Mouse (Mus musculus): Measurements from ENCODE around the gene Cldn2.
A peak's percentile ranks its signal among the peaks of the same experiment; 100 is the strongest.

Cldn2 gene

DNA sequence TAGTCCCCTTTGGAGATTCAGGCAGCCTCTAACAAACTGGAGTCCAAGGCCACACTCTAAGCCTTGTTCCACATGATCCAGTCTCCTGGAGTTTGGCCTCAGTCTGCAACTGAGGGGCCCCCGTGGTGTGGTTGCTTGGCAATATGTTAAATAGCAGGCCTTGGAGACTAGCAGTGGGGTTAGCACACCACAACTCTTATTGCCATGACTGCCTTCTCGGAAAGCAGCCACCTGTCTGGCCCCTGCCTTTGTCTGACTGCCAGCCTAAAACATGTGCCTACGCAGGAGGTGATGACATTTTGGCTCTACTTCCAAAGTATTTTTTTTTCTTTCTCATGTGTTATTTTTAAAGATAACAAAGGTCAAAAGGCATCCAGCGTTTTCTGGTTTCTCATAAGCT, 7.5 kb downstream of the Cldn2 start:
- DNase-seq: no peak

DNA sequence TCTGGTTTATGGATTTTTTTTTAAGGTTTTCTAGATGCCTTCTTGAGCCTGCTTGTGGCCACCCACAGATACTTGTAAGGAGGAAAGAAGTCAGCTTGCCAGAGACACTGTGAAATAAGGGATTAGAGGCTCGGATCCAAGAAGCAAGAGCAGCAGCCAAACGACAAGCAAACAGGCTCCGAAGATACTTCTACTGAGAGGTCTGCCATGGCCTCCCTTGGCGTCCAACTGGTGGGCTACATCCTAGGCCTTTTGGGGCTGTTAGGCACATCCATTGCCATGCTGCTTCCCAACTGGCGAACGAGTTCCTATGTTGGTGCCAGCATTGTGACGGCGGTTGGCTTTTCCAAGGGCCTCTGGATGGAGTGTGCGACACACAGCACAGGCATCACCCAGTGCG, 7.9 kb downstream of the Cldn2 start:
- no peak for DNase-seq

DNA sequence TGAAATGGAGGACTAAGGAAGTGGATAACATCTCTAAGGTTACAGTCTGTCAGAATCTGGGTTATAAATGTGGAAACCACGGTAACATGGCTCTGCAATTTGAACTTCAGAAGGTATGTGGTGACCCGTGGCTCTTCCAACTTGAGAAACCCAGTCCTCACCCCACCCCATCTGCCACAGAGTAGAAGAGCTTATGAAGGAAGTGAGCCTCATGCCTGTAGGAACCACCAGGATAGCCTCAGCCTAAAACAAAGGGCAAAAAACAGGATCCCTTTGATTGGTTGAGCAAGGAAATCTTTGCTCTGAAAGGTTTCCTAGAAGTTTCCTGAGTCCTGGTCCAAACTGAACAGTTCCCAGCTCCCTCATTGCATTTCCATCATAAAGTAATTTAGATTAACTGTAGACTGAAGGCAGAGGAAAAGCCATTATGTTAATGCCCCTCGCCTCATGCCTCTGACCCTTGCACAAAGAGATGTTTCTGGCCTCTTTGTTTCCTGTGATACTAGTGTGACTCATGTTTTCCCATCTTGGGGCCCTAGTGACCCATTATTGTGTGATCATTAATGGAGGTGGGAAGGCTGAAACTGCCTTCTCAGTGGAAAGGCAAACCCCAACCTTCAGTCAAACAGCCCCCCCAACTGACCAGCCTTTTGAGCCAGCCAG, 12.1 kb downstream of the Cldn2 start:
- DNase-seq: no peak

DNA sequence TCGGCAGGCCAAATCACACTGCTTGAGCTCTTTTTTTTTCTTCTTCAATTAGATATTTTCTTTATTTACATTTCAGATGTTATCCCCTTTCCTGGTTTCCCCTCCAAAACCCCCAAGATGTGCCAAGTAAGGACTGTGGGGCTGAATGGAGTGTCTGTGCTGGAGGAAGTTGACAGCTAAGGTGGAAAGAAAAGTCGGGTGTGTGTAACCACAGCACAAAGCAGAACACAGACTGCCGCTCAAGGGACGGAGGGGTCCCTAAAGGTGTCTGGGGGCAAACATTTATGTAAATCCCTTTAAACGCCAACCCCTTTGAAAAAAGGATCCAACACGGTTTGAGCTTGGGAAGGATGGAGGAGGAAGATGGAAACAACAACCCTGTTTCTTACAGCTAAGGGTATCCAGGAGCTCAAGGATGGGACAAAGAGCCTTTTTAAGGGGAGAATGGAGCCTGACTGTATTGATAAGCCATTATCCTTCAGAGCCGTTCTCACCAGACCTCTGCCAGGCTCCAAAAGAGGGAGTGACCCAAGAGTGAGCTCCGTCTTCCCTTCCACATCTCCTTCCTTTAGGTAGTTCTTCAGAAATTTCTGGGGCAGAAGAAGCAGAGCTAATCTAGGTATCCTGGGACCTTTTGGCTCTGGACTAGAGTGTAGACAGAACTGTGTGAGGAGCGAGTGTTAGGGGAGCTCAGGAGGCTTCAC, 12.8 kb downstream of the Cldn2 start:
- no peak for DNase-seq

DNA sequence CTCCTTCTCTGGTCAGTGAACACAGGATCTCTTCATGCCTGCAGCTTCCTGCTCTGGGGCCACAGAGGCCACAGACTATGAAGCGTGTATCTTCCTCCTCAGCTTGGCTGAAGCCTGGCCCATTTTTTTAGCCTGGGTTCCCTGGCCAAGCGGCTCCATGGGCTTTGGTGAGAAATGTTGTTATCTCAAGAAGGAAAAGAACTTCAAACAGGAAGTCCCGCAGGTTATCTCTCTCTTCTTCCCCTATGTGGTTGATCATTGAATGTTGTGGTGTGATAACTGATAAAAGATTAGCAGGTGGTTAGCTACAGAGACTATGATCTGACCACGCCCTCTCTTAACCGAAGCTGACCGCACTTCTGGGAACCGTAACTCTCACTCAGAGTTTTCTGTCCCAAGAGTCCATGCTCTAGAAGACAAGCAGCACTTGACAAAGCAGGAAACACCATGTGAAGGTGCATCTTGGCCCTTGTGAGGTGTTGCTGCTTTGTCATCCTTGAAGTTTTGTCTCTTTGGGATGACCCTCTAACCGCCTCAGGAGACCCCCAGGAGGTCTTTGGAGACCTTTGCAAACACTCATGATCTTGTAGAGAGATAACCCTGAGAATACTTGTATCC, 13.5 kb downstream of the Cldn2 start:
- no peak for DNase-seq

DNA sequence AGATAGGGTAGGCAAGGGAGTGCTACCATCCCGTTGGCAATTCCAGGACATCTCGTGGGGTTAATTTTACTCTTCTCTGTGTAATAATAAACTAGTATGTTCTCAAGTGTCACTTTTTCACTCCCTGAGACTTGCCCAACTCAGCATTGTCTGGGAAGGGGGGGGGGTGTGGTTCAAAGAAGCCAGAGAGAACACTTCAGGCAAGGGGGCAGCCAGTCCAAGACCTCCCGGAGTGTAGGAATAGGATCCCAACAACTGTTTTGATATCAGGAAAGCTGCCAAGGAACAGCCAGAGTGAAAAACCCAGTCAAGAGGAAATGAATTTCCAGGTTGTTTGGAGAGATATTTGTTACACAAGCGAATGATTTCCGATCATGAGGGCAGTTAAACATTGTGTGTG, 14.6 kb downstream of the Cldn2 start:
- DNase-seq: no peak

DNA sequence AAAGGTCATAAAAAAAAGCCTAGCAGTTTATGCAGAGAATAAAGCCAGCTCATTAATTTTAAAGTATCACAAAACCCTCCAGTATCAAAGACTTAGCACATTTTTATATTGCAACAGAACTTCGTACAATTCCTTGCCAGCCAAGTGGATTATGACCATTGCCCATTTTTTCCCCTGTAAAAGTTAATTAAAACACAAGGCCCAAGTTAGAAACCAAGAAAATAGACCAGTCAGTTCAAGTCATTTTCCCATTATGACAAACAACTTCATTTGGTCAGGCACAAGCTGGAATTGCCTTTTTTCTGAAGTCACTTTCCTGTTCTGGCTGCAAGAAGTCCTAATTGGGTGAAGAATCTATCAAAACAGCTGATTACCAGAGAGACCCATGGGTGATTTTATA, 24.8 kb downstream of the Cldn2 start:
- DNase-seq: no peak

- DNase-seq: no peak
Measured at GRCm38 (mm10) chrX:139826926-139827325, 26.3 kb downstream of the Cldn2 start.

GRCm38 (mm10) chrX:139828363-139829092, 27.9 kb downstream of the Cldn2 start:
- DNase-seq: no peak

DNA sequence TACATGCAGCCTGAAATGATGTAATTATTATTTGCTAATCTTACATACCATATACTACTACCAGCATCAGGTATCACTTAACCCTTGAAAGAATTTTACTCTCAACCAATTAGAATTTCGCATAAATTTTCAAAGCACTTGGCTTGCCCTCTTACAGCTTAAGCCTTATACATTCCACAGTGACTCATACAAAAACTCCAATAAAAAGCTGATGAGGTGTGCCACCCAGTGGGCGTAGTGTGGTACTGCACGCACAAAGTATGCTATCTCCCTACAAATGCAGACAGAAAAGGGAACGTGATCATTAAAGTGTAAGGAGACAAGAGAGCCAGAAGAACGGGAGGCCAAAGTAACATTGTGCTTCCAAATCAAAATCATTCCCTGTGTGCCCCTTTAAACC, 31.8 kb downstream of the Cldn2 start:
- peak; percentile 22 for DNase-seq

GRCm38 (mm10) chrX:139839057-139839456, 38.4 kb downstream of the Cldn2 start:
- no peak for DNase-seq

DNA sequence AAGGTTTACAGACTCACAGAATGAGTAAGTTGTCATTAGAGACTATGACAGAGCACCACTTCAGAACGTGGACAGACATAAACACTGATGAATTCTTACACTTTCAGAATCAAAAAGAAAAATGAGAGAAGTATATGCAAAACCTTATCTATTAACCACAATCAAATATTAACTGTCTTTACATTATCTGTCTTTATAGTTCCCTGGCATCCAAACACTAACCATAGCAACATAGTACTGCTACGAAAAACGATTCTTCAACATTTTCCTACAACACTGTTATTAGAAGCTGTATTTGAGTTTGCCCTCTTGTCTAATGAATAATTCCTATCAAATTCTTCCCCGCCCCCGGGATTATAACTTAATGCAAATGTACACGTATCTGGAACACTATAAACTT, 40.5 kb downstream of the Cldn2 start:
- no peak for DNase-seq

DNA sequence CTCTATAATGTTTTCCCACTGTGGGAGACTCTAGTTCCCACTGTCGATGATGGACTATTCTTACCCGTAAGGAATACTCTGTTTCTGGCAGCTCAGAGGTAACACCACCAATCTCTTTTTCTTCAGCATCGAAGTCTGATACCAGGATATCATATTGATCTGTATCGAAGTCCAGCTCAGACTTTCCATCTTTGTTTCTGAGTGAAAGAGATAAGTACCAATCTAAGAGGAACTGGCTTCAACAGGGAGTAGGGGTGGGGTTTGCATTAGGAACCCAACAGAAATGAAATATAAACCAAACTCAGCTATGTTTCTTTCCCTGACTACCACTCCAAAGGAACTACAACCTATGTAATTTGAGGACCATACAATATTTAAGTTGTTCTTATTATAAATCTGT, 54.2 kb downstream of the Cldn2 start:
- DNase-seq: no peak

GRCm38 (mm10) chrX:139859402-139859801, 58.8 kb downstream of the Cldn2 start:
- no peak for DNase-seq
